Mouse (Mus musculus) small intestine, adult 2 months (tissue): Measurements from ENCODE around the gene Txndc5.

Source experiments
- CTCF ChIP-seq: fragments of 200-500 bp; IDR thresholded peaks from 2 replicates; pipeline ENCODE4 v1.5.1; 2012; ENCODE audit warnings: low read depth, mild to moderate bottlenecking, control low read depth, inconsistent platforms, low read length, moderate library complexity, mixed read lengths; ENCODE audit not compliant: insufficient replicate concordance, insufficient read length; ENCODE audit errors: extremely low read depth
- POLR2A ChIP-seq: fragments of 200-500 bp; IDR thresholded peaks from 2 replicates; pipeline ENCODE4 v1.6.1; 2012; ENCODE audit warnings: low read depth, mild to moderate bottlenecking, control low read depth, inconsistent platforms, low read length, moderate library complexity

DNA sequence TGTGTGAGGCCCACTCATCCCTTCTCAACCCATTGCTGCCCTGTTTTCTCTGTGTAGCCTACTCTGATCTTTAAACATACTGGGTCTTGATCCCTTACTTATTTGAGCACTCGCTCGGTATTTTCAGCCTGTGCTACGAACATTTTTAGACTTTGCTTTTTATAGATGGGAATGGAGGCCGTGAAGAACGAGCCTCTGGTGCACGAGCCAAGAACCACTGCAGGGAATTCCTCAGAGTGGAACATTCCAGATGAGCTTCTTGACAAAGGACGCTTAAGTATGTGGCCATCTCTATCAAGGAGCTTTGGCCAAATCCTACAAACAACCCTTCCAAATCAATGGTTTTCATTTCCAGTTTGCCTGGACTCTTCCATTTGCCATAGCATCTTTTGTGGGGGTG lies 47.6 kb downstream of the Txndc5 start:
- TF ChIP-seq POLR2A, result no peak
- no peak for TF ChIP-seq CTCF
